Mouse (Mus musculus): ENCODE results near the gene Pcgf2. TPM values are rescaled to one million over a fixed set of nuclear protein-coding genes. Genes with fewer than 3 reads are reported as not detected.
"Not testable (repeated sequence)": the region's sequence is repeated elsewhere in the genome, so short reads cannot be mapped to it uniquely, and the experiment has no call there.

The Pcgf2 gene
- total and polyA plus RNA-seq, 2 experiments: 0.37 to 12.0 TPM

DNA sequence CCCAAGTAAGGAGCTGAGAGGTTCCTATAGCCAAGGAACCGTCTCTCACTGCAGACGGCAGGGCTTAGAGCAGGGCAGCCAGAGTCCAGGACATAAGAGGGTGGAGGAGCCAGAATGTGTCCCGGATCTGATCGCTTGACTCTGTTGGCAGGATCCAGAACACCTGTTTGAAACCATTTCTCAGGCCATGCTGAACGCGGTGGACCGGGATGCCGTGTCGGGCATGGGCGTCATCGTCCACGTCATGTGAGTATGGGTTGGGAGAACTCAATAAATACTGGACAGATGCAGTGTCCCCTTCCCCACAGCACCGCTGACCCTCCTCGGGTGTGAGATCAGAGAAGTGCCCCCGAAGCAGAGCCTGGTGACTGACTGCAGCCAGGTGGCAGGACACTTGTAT lies 12.0 kb upstream of the Pcgf2 start:
- Histone ChIP-seq H3K27ac (replicated peaks; ENCODE audit: insufficient read depth, low read depth, low read length) (no peak overlapping the region), H3K9ac (ENCODE audit: low read depth, low read length) (no peak overlapping the region), H3K79me2 (ENCODE audit: control insufficient read depth, insufficient read depth, low read length) (no peaks in the 10 kb centered on the region), H3K4me3 (ENCODE audit: insufficient read depth, low read depth, low read length) (no peak overlapping the region), H3K4me1 (ENCODE audit: control insufficient read depth, insufficient read depth, low read length) (peaks cover 14% of the 10 kb centered on the region), H3K36me3 (ENCODE audit: control insufficient read depth, insufficient read depth, low read length) (peaks cover 11% of the 10 kb centered on the region), H3K27me3 (ENCODE audit: control insufficient read depth, insufficient read depth, low read length) (no peaks in the 10 kb centered on the region)
- WGBS: 89% methylated on average over 15 of the region's 15 CpGs
- TF ChIP-seq POLR2A (IDR thresholded peaks at IDR 0.05; ENCODE audit: extremely low read depth, insufficient read depth, low read length) (no peak), CTCF (IDR thresholded peaks at IDR 0.05; ENCODE audit: low read depth, low read length) (no peak)
- DNase-seq (ENCODE audit: extremely low read depth, low read depth, low spot score): no peak

DNA sequence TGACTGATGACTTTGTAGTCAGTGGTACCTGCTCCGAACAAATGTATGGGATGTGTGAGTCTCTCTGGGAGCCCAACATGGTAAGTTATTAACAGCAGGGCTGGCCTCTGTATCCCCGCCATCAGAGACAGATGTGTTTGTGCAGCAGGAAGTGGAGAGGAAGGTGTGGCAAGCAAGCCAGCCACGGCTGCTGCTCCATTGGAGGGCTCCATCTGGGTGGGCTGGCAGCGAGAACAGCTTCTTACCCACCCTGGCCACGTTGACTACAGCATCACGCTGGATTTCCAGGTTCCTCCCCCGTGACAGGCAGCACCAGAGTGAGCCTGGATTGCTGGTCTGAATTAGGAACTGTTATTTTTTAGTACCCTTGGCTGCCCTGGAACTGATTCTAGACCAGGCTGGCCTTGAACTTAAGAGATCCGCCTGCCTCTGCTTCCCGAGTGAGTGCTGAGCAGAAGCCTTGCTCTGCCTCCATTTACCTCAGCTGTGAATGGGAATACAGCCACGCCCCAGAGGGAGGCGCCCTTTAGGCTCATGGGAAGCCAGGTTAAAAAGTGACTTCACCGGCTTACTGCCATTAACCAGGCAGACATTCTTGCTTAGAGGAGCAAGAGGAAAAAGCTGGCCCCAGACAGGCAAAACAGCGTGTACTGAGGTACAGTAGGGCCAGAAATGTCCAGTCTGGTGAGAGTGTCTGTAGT lies 11.1 kb upstream of the Pcgf2 start:
- WGBS: 80% methylated on average over 13 of the region's 13 CpGs
- H3K27ac ChIP-seq (replicated peaks; ENCODE audit: insufficient read depth, low read depth, low read length): no peak overlapping the region
- TF ChIP-seq CTCF (IDR thresholded peaks at IDR 0.05; ENCODE audit: low read depth, low read length): no peak
- TF ChIP-seq POLR2A (IDR thresholded peaks at IDR 0.05; ENCODE audit: extremely low read depth, insufficient read depth, low read length): no peak
- no peaks in the 10 kb centered on the region for H3K79me2 ChIP-seq (ENCODE audit: control insufficient read depth, insufficient read depth, low read length)
- H3K4me3 ChIP-seq (ENCODE audit: insufficient read depth, low read depth, low read length): no peak overlapping the region
- H3K4me1 ChIP-seq (ENCODE audit: control insufficient read depth, insufficient read depth, low read length): peaks cover 14% of the 10 kb centered on the region
- H3K9ac ChIP-seq (ENCODE audit: low read depth, low read length): no peak overlapping the region
- no peaks in the 10 kb centered on the region for H3K27me3 ChIP-seq (ENCODE audit: control insufficient read depth, insufficient read depth, low read length)
- H3K36me3 ChIP-seq (ENCODE audit: control insufficient read depth, insufficient read depth, low read length): peaks cover 16% of the 10 kb centered on the region
- no peak for DNase-seq (ENCODE audit: extremely low read depth, low read depth, low spot score)

DNA sequence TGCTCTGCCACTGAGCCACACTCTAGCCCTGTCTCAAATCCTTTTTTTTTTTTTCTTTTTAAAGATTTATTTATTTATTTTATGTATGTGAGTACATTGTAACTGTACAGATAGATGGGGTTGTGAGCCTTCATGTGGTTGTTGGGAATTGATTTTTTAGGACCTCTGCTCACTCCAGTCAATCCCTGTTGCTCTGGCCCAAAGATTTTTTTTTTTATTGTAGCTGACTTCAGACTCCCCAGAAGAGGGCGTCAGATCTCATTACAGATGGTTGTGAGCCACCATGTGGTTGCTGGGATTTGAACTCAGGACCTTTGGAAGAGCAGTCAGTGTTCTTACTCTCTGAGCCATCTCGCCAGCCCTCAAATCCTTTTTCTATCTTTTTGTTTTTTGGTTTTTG lies 9.8 kb upstream of the Pcgf2 start:
- 78% methylated on average over 2 of the region's 2 CpGs for WGBS
- Histone ChIP-seq H3K36me3 (ENCODE audit: control insufficient read depth, insufficient read depth, low read length) (peaks cover 16% of the 10 kb centered on the region), H3K4me1 (ENCODE audit: control insufficient read depth, insufficient read depth, low read length) (peaks cover 11% of the 10 kb centered on the region)
- H3K27ac ChIP-seq (replicated peaks; ENCODE audit: insufficient read depth, low read depth, low read length); H3K9ac ChIP-seq (ENCODE audit: low read depth, low read length); H3K27me3 ChIP-seq (ENCODE audit: control insufficient read depth, insufficient read depth, low read length); DNase-seq (ENCODE audit: extremely low read depth, low read depth, low spot score); H3K79me2 ChIP-seq (ENCODE audit: control insufficient read depth, insufficient read depth, low read length); H3K4me3 ChIP-seq (ENCODE audit: insufficient read depth, low read depth, low read length): not testable (repeated sequence)

DNA sequence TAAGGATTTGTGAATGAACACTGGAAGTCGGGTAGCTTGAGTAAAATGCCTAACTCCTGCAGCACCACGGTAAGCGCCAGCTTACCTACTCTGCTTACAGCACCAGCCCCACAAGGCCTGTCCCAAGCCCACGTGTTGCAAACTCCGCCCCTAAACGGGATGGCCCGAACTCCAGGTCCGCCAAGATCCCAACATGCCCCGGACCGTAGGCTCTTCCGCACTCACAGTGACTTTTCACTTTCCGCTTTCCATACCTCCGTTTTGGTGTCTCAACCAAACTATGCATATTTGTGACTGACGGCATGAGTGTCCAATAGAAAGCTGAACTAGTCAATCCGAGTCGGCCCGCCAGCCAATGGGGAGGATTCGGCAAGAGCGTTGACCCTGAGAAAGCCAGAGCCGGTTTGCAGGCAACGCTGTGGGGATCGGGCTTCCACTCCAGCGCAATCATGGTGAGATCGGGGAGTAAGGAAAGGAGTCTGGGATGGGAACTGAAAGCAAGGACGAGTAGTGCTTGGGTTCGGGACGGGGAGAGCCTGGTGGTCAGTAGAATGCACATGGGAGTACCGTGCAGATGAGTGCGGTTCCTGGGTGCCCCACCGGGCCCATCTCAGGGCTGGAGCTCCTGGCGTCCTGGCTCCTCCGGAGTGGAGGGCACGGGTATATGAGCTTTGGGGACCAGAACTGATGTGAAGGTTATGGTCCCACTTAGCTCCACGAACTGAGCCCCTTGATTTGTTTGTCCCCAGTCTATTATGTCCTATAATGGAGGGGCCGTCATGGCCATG lies 2.9 kb upstream of the Pcgf2 start, which contains the start of gene Psmb3:
Psmb3 (plus strand) TSS at position 361 of the 788 bp plus-strand sequence.
- WGBS: under 1% methylated on average over 35 of the region's 35 CpGs
- peak; percentile 100 for DNase-seq (ENCODE audit: extremely low read depth, low read depth, low spot score)

DNA sequence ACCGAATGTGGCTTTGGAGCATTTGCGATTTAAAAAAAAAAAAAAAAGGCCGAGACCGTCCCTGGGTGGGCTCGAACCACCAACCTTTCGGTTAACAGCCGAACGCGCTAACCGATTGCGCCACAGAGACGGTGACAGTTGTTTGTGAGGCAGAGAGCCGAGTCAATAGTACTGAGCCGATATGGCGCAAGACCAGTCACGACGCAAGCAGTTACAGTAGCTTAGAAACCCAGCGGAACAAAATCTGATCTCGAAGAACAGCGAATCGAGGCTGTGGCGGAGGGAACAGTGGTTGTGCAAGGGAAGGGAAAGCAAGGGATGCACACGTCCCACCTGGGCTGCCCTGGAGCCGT lies 2.1 kb upstream of the Pcgf2 start:
- under 1% methylated on average over 24 of the region's 24 CpGs for WGBS
- TF ChIP-seq POLR2A (IDR thresholded peaks at IDR 0.05; ENCODE audit: extremely low read depth, insufficient read depth, low read length): no peak
- no peak for TF ChIP-seq CTCF (IDR thresholded peaks at IDR 0.05; ENCODE audit: low read depth, low read length)
- DNase-seq (ENCODE audit: extremely low read depth, low read depth, low spot score): peak; percentile 76
- Histone ChIP-seq H3K27me3 (ENCODE audit: control insufficient read depth, insufficient read depth, low read length) (no peaks in the 10 kb centered on the region), H3K27ac (replicated peaks; ENCODE audit: insufficient read depth, low read depth, low read length) (peak overlapping the region; percentile 43), H3K79me2 (ENCODE audit: control insufficient read depth, insufficient read depth, low read length) (peaks cover 12% of the 10 kb centered on the region; the same call in 1 of the 2 replicates), H3K4me3 (ENCODE audit: insufficient read depth, low read depth, low read length) (peak overlapping the region; percentile 72), H3K4me1 (ENCODE audit: control insufficient read depth, insufficient read depth, low read length) (peaks cover 9% of the 10 kb centered on the region), H3K36me3 (ENCODE audit: control insufficient read depth, insufficient read depth, low read length) (peaks cover 6% of the 10 kb centered on the region), H3K9ac (ENCODE audit: low read depth, low read length) (peak overlapping the region; percentile 73)

More for the DNA sequence above, 2.9 kb upstream of the Pcgf2 start, which contains the start of gene Psmb3:
- H3K36me3 ChIP-seq (ENCODE audit: control insufficient read depth, insufficient read depth, low read length): peaks cover 10% of the 10 kb centered on the region
- H3K27me3 ChIP-seq (ENCODE audit: control insufficient read depth, insufficient read depth, low read length): no peaks in the 10 kb centered on the region
- H3K4me3 ChIP-seq (ENCODE audit: insufficient read depth, low read depth, low read length): peak within 1 kb of the TSS; percentile 74
- H3K79me2 ChIP-seq (ENCODE audit: control insufficient read depth, insufficient read depth, low read length): peaks cover 12% of the 10 kb centered on the region; the same call in 1 of the 2 replicates
- peaks cover 9% of the 10 kb centered on the region for H3K4me1 ChIP-seq (ENCODE audit: control insufficient read depth, insufficient read depth, low read length)
- peak within 1 kb of the TSS; percentile 78 for H3K9ac ChIP-seq (ENCODE audit: low read depth, low read length)
- peak within 1 kb of the TSS; percentile 43 for H3K27ac ChIP-seq (replicated peaks; ENCODE audit: insufficient read depth, low read depth, low read length)
- TF ChIP-seq POLR2A (IDR thresholded peaks at IDR 0.05; ENCODE audit: extremely low read depth, insufficient read depth, low read length) (peak; percentile 74), CTCF (IDR thresholded peaks at IDR 0.05; ENCODE audit: low read depth, low read length) (no peak)

Data from liver, adult 2 months (tissue).